Mouse (Mus musculus): ENCODE measurements around the gene Ice2. TPM values are rescaled to one million over a fixed set of nuclear protein-coding genes. Genes with fewer than 3 reads are reported as not detected.

The Ice2 gene
- polyA plus RNA-seq, 2 experiments: 4.0 to 6.7 TPM

DNA sequence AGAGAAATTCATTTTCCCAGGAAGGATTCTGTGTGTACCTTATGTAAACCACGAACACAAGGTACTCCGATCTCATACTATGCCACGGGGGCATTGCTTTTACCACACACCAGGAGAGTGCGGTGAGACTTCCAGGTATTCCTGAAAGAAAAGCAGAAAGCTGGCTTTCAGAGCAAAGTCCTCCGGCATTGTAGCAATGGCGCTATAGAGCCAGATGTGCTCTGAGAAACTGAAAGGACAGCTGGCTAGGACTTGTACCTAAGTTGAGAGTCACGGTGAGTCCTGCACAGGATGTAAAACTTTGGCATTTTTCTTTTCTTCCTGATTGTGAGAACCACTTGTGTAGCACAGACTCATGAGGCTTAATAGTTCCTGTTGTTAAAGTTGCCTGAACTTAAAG is 16.0 kb upstream of the Ice2 start:
- no peaks in the 10 kb centered on the region for H3K4me1 ChIP-seq (replicated peaks; ENCODE audit: control insufficient read depth in 2 of 2, insufficient read depth in 2 of 2, low read length in 1 of 2)
- ATAC-seq (ENCODE audit: insufficient read depth) (no peak), DNase-seq (ENCODE audit: low read depth in 3 of 3, low spot score in 3 of 3) (no peak)
- H3K9ac ChIP-seq (replicated peaks): no peak overlapping the region
- WGBS (ENCODE audit: insufficient replicate concordance): 54% methylated on average over 7 of the region's 7 CpGs
- H3K36me3 ChIP-seq (replicated peaks; ENCODE audit: control insufficient read depth, insufficient read depth, low read depth): no peaks in the 10 kb centered on the region
- H3K4me3 ChIP-seq (ENCODE audit: insufficient read depth in 1 of 2, low read depth in 2 of 2, low read length in 2 of 2): no peak overlapping the region
- TF ChIP-seq CTCF (IDR thresholded peaks at IDR 0.05; ENCODE audit: low read depth) (no peak), EP300 (IDR thresholded peaks at IDR 0.05; ENCODE audit: low read depth) (no peak)
- H3K27me3 ChIP-seq (ENCODE audit: control insufficient read depth, insufficient read depth, low read length): no peaks in the 10 kb centered on the region
- H3K4me2 ChIP-seq (ENCODE audit: low read depth): no peak overlapping the region
- no peak overlapping the region for H3K27ac ChIP-seq
- H3K9me3 ChIP-seq (ENCODE audit: control insufficient read depth, low read length): no peaks in the 10 kb centered on the region

DNA sequence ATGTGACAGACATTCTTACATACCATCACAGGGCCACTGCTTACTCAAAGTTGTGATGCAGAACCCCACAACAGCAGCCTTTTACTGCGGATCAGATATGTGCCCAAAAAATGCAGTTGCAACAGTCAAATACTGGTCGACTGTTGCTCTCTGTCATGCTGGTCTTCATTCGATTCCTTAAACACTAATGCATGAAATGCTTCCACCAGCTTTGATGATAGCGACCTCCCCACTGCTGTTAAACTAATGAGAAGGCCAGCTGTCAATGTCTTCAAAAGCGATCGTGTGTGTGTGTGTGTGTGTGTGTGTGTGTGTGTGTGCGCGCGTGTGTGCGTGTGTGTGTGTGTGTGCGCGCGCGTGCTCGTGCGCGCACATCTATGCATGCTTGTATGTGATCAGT is 13.2 kb upstream of the Ice2 start:
- TF ChIP-seq CTCF (IDR thresholded peaks at IDR 0.05; ENCODE audit: low read depth) (no peak), EP300 (IDR thresholded peaks at IDR 0.05; ENCODE audit: low read depth) (no peak)
- DNase-seq (ENCODE audit: low read depth in 3 of 3, low spot score in 3 of 3) (no peak), ATAC-seq (ENCODE audit: insufficient read depth) (no peak)
- no peaks in the 10 kb centered on the region for H3K4me1 ChIP-seq (replicated peaks; ENCODE audit: control insufficient read depth in 2 of 2, insufficient read depth in 2 of 2, low read length in 1 of 2)
- no peak overlapping the region for H3K4me2 ChIP-seq (ENCODE audit: low read depth)
- H3K9me3 ChIP-seq (ENCODE audit: control insufficient read depth, low read length): no peaks in the 10 kb centered on the region
- WGBS (ENCODE audit: insufficient replicate concordance): 84% methylated on average over 17 of the region's 17 CpGs
- no peak overlapping the region for H3K27ac ChIP-seq
- no peak overlapping the region for H3K9ac ChIP-seq (replicated peaks)
- no peaks in the 10 kb centered on the region for H3K36me3 ChIP-seq (replicated peaks; ENCODE audit: control insufficient read depth, insufficient read depth, low read depth)
- H3K4me3 ChIP-seq (ENCODE audit: insufficient read depth in 1 of 2, low read depth in 2 of 2, low read length in 2 of 2): no peak overlapping the region
- H3K27me3 ChIP-seq (ENCODE audit: control insufficient read depth, insufficient read depth, low read length): no peaks in the 10 kb centered on the region

DNA sequence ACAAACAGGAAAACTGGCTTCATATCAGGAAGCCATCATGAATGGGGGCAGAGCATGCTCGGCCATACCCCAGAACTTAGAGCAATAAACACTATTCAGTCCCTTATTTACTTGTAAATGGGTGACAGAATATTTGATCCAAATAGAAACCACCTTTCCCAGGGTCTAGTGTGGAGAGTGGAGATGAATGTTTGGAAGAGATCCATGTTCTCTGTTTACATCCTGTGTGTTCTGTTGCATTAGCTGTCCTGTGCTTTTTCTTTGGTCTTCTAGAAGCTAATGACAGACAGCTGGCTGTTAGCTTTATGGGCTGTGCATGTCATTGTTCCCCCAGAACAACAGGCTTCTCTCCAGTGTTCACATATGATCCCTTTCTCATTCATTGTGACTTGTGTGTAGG is 12.8 kb upstream of the Ice2 start:
- no peak overlapping the region for H3K9ac ChIP-seq (replicated peaks)
- no peaks in the 10 kb centered on the region for H3K27me3 ChIP-seq (ENCODE audit: control insufficient read depth, insufficient read depth, low read length)
- H3K4me3 ChIP-seq (ENCODE audit: insufficient read depth in 1 of 2, low read depth in 2 of 2, low read length in 2 of 2): no peak overlapping the region
- no peaks in the 10 kb centered on the region for H3K9me3 ChIP-seq (ENCODE audit: control insufficient read depth, low read length)
- H3K4me2 ChIP-seq (ENCODE audit: low read depth): no peak overlapping the region
- TF ChIP-seq EP300 (IDR thresholded peaks at IDR 0.05; ENCODE audit: low read depth) (no peak), CTCF (IDR thresholded peaks at IDR 0.05; ENCODE audit: low read depth) (no peak)
- ATAC-seq (ENCODE audit: insufficient read depth) (no peak), DNase-seq (ENCODE audit: low read depth in 3 of 3, low spot score in 3 of 3) (no peak)
- H3K36me3 ChIP-seq (replicated peaks; ENCODE audit: control insufficient read depth, insufficient read depth, low read depth): no peaks in the 10 kb centered on the region
- 68% methylated on average over 1 of the region's 1 CpGs for WGBS (ENCODE audit: insufficient replicate concordance)
- no peak overlapping the region for H3K27ac ChIP-seq
- no peaks in the 10 kb centered on the region for H3K4me1 ChIP-seq (replicated peaks; ENCODE audit: control insufficient read depth in 2 of 2, insufficient read depth in 2 of 2, low read length in 1 of 2)

DNA sequence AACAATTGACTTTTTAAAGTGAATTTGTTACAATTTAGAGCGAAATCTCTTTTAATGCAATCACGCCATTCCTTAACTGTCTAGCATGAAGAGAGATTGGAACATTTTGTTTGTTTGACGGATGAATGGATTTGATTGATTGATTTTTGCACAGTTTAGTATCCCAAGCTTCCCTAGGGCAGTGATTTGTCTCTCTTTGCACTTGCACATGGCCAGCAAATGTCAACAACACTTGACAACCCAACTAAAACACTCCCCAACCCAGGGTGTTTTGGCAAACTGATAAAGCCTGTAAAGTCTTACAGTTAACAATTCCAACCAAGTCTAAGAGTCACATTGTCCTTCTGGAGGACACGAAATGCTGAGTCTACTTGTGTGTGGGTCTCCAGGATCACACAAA is 10.4 kb upstream of the Ice2 start:
- Histone ChIP-seq H3K4me3 (ENCODE audit: insufficient read depth in 1 of 2, low read depth in 2 of 2, low read length in 2 of 2) (no peak overlapping the region), H3K4me1 (replicated peaks; ENCODE audit: control insufficient read depth in 2 of 2, insufficient read depth in 2 of 2, low read length in 1 of 2) (no peaks in the 10 kb centered on the region), H3K9ac (replicated peaks) (no peak overlapping the region), H3K36me3 (replicated peaks; ENCODE audit: control insufficient read depth, insufficient read depth, low read depth) (no peaks in the 10 kb centered on the region), H3K27ac (no peak overlapping the region), H3K4me2 (ENCODE audit: low read depth) (no peak overlapping the region), H3K27me3 (ENCODE audit: control insufficient read depth, insufficient read depth, low read length) (no peaks in the 10 kb centered on the region), H3K9me3 (ENCODE audit: control insufficient read depth, low read length) (no peaks in the 10 kb centered on the region)
- no peak for DNase-seq (ENCODE audit: low read depth in 3 of 3, low spot score in 3 of 3)
- 70% methylated on average over 4 of the region's 4 CpGs for WGBS (ENCODE audit: insufficient replicate concordance)
- no peak for ATAC-seq (ENCODE audit: insufficient read depth)
- TF ChIP-seq CTCF (IDR thresholded peaks at IDR 0.05; ENCODE audit: low read depth): no peak

- no peaks in the 10 kb centered on the region for H3K4me1 ChIP-seq (replicated peaks; ENCODE audit: control insufficient read depth in 2 of 2, insufficient read depth in 2 of 2, low read length in 1 of 2)
- no peak for ATAC-seq (ENCODE audit: insufficient read depth)
- 48% methylated on average over 4 of the region's 4 CpGs for WGBS (ENCODE audit: insufficient replicate concordance)
Observed at GRCm38 (mm10) chr9:69390631-69391030, 7.1 kb upstream of the Ice2 start.

More at GRCm38 (mm10) chr9:69390631-69391030, 7.1 kb upstream of the Ice2 start:
- TF ChIP-seq EP300 (IDR thresholded peaks at IDR 0.05; ENCODE audit: low read depth) (no peak), CTCF (IDR thresholded peaks at IDR 0.05; ENCODE audit: low read depth) (no peak)
- Histone ChIP-seq H3K27ac (no peak overlapping the region), H3K36me3 (replicated peaks; ENCODE audit: control insufficient read depth, insufficient read depth, low read depth) (no peaks in the 10 kb centered on the region), H3K27me3 (ENCODE audit: control insufficient read depth, insufficient read depth, low read length) (no peaks in the 10 kb centered on the region), H3K4me3 (ENCODE audit: insufficient read depth in 1 of 2, low read depth in 2 of 2, low read length in 2 of 2) (no peak overlapping the region), H3K9ac (replicated peaks) (no peak overlapping the region), H3K4me2 (ENCODE audit: low read depth) (no peak overlapping the region), H3K9me3 (ENCODE audit: control insufficient read depth, low read length) (no peaks in the 10 kb centered on the region)
- DNase-seq (ENCODE audit: low read depth in 3 of 3, low spot score in 3 of 3): no peak

Measured in liver, embryonic 14.5 days (tissue).